In the genomic region with DNA sequence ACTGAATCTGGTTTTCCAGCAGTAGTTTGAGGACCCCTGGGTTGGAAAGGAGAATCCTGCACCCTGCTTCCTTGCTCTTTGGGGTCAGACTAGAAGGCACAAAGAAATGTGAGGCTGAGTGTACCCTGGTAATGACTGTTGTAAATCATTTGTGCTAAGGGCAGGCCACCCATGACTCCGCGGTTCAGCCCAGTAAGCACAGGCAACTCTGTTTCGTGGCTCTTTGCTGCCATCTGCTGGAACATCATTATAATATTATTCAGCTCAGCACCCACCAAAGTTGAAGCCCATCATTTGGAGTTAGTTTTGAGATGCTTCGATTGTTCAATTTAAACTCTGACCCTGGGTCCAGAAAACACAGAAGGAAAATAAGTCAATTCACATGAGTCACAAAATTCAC, we compare ENCODE assay signal across 9 mouse cellular contexts. TPM values are rescaled to one million over a fixed set of nuclear protein-coding genes. Genes with fewer than 3 reads are reported as not detected.
A peak's percentile ranks its signal among the peaks of the same experiment; 100 is the strongest.
DNase-seq lines count a peak whose midpoint lies in the region; ATAC-seq and TF ChIP-seq lines count a peak whose summit lies in the region.
"Had no signal": no experiment of that assay in that cellular context is flagged by ENCODE, and none has a peak within 500 bp of the region (broad histone marks: within the 10 kb centered on the region; RNA-seq: fewer than 3 reads in every experiment).

No protein-coding gene starts in this region.

- no peak for TF ChIP-seq EP300 in stomach, postnatal 0 days (optimal IDR thresholded peaks at IDR 0.05)

- intact Hi-C loops in left cerebral cortex, postnatal 4 days (cut with DNase I) = loop anchor here (5.0 kb wide), 3 partner anchors 68 to 1173 kb away; a partner anchor contains a TSS

- DNase-seq in 3T3-L1 (ENCODE audit: low read depth, low spot score) (peak; percentile 91), MEL-GATA-1-ER (ENCODE audit: extremely low read depth, low read depth) (peak; percentile 24)
- peak; percentile 58 to 72 for DNase-seq in cerebellum, adult 18-20 months
- peak; percentile 87 for DNase-seq in forebrain, postnatal 0 days
- peak; percentile 78 for DNase-seq in hindlimb bud, embryonic 11.5 days (ENCODE audit: extremely low spot score, low read depth, low spot score)
- peak; percentile 82 for DNase-seq in left cerebral cortex, postnatal 4 days
- DNase-seq in stomach, postnatal 0 days (ENCODE audit: low spot score) = peak; percentile 72

- H3K9me3 ChIP-seq in forebrain, postnatal 0 days (ENCODE audit: low read length) = no peaks in the 10 kb centered on the region
- H3K9me3 ChIP-seq in midbrain, embryonic 15.5 days = no peaks in the 10 kb centered on the region
- no peaks in the 10 kb centered on the region for H3K9me3 ChIP-seq in stomach, postnatal 0 days (ENCODE audit: control insufficient read depth, low read length)

- no peaks in the 10 kb centered on the region for H3K4me1 ChIP-seq in forebrain, postnatal 0 days (ENCODE audit: insufficient read depth)
- no peaks in the 10 kb centered on the region for H3K4me1 ChIP-seq in midbrain, embryonic 15.5 days
- no peaks in the 10 kb centered on the region for H3K4me1 ChIP-seq in stomach, postnatal 0 days (replicated peaks; ENCODE audit: control insufficient read depth, insufficient read depth)

- peak; percentile 83 for TF ChIP-seq CTCF in forebrain, postnatal 0 days (IDR thresholded peaks at IDR 0.05; ENCODE audit: low read depth)
- TF ChIP-seq CTCF in stomach, postnatal 0 days (IDR thresholded peaks at IDR 0.05; ENCODE audit: low read depth) = peak; percentile 87

- H3K4me2 ChIP-seq in forebrain, postnatal 0 days (ENCODE audit: low read depth) = no peak overlapping the region
- no peak overlapping the region for H3K4me2 ChIP-seq in midbrain, embryonic 15.5 days
- no peak overlapping the region for H3K4me2 ChIP-seq in stomach, postnatal 0 days (replicated peaks; ENCODE audit: low read depth)

- WGBS in forebrain, postnatal 0 days = 19% methylated on average over 4 of the region's 4 CpGs
- 20% methylated on average over 4 of the region's 4 CpGs for WGBS in midbrain, embryonic 15.5 days
- WGBS in stomach, postnatal 0 days = 12% methylated on average over 4 of the region's 4 CpGs

- H3K4me3 ChIP-seq in forebrain, postnatal 0 days (ENCODE audit: low read depth, low read length) = no peak overlapping the region
- H3K4me3 ChIP-seq in midbrain, embryonic 15.5 days = no peak overlapping the region
- no peak overlapping the region for H3K4me3 ChIP-seq in stomach, postnatal 0 days (ENCODE audit: low read depth, low read length)
- H3K4me3 ChIP-seq: erythroblast, embryonic 14.5 days had no signal

- no peaks in the 10 kb centered on the region; the same call in 1 of the 2 replicates for H3K27me3 ChIP-seq in forebrain, postnatal 0 days (ENCODE audit: insufficient read depth, low read length)
- peaks cover 36% of the 10 kb centered on the region for H3K27me3 ChIP-seq in midbrain, embryonic 15.5 days (replicated peaks)
- H3K27me3 ChIP-seq in stomach, postnatal 0 days (ENCODE audit: control insufficient read depth, insufficient read depth, low read length) = no peaks in the 10 kb centered on the region

- H3K36me3 ChIP-seq in forebrain, postnatal 0 days (ENCODE audit: insufficient read depth) = no peaks in the 10 kb centered on the region
- H3K36me3 ChIP-seq in midbrain, embryonic 15.5 days (replicated peaks) = no peaks in the 10 kb centered on the region
- H3K36me3 ChIP-seq in stomach, postnatal 0 days (ENCODE audit: control insufficient read depth, insufficient read depth, low read length) = no peaks in the 10 kb centered on the region

- H3K9ac ChIP-seq in forebrain, postnatal 0 days = no peak overlapping the region
- H3K9ac ChIP-seq in midbrain, embryonic 15.5 days = no peak overlapping the region
- H3K9ac ChIP-seq in stomach, postnatal 0 days (ENCODE audit: low read length) = no peak overlapping the region

- no peak overlapping the region for H3K27ac ChIP-seq in forebrain, postnatal 0 days (ENCODE audit: low read depth, low read length)
- H3K27ac ChIP-seq in midbrain, embryonic 15.5 days = no peak overlapping the region
- no peak overlapping the region for H3K27ac ChIP-seq in stomach, postnatal 0 days (replicated peaks)

- ATAC-seq in forebrain, postnatal 0 days = peak; percentile 81
- ATAC-seq in midbrain, embryonic 15.5 days (replicated peaks) = peak; percentile 84
- ATAC-seq in stomach, postnatal 0 days (ENCODE audit: low FRiP score, low TSS enrichment) = peak; percentile 72

RNA-seq across cellular contexts. Expression of a gene that starts 15.6 kb away (rescaled TPM):
- 120 and 129 TPM in 2 replicates for total RNA-seq in forebrain, postnatal 0 days (2014; rRNA removed)
- polyA plus RNA-seq in forebrain, postnatal 0 days (2015; fragmentation: Nextera tagmentation; extraction: Ambion mirVana) = 145 and 152 TPM in 2 replicates
- 10 to 100 TPM; 69.2 to 70.2 TPM for total RNA-seq in left cerebral cortex, postnatal 4 days (2021)
- polyA plus RNA-seq in midbrain, embryonic 15.5 days (2015; fragmentation: Nextera tagmentation; extraction: Ambion mirVana) = 139 and 156 TPM in 2 replicates
- 59.2 and 60.3 TPM in 2 replicates for polyA plus RNA-seq in stomach, postnatal 0 days (2015; fragmentation: Nextera tagmentation; extraction: Ambion mirVana)

RNA-seq across cellular contexts. Expression of a gene that starts 36.5 kb away (rescaled TPM):
- total RNA-seq in forebrain, postnatal 0 days (2014; rRNA removed) = 24.2 and 24.8 TPM in 2 replicates
- 16.2 and 16.5 TPM in 2 replicates for polyA plus RNA-seq in forebrain, postnatal 0 days (2015; fragmentation: Nextera tagmentation; extraction: Ambion mirVana)
- 10 to 100 TPM; 21.3 to 22.8 TPM for total RNA-seq in left cerebral cortex, postnatal 4 days (2021)
- polyA plus RNA-seq in midbrain, embryonic 15.5 days (2015; fragmentation: Nextera tagmentation; extraction: Ambion mirVana) = 14.4 and 16.5 TPM in 2 replicates
- polyA plus RNA-seq in stomach, postnatal 0 days (2015; fragmentation: Nextera tagmentation; extraction: Ambion mirVana) = 1.7 and 2.0 TPM in 2 replicates

Comparison
In these comparisons a context has a peak if more than half of its experiments do, and no peak if none do; other contexts are left out.
1. DNase-seq: peak in every context shown above with its lines; median percentile 91 in 3T3-L1; 87 in forebrain, postnatal 0 days; 82 in left cerebral cortex, postnatal 4 days; 78 in hindlimb bud, embryonic 11.5 days; 72 in stomach, postnatal 0 days; 65 in cerebellum, adult 18-20 months; 24 in MEL-GATA-1-ER.